Mouse (Mus musculus) lung, embryonic 14.5 days (tissue): ENCODE results near the gene Shank1. TPM values are rescaled to one million over a fixed set of nuclear protein-coding genes. Genes with fewer than 3 reads are reported as not detected.
A peak's percentile ranks its signal among the peaks of the same experiment; 100 is the strongest.
"Not testable (repeated sequence)": the region's sequence is repeated elsewhere in the genome, so short reads cannot be mapped to it uniquely, and the experiment has no call there.

Experiments used
- ATAC-seq: fragments of 200-750 bp; cut with Nextera tagmentation; 2 replicates; pipeline ENCODE4 v1.8.0; 2017; ENCODE audit warnings: mild to moderate bottlenecking, moderate TSS enrichment, moderate library complexity; ENCODE audit not compliant: insufficient read depth
- DNase-seq: peaks from one replicate; pipeline ENCODE4 v3.0.0-alpha.2; 2015
- H3K27ac ChIP-seq: fragments of 300-500 bp; sonication (generic); 2 replicates; pipeline ENCODE4 v1.5.1; 2014; ENCODE audit warnings: low read depth, mild to moderate bottlenecking, moderate library complexity
- H3K27me3 ChIP-seq: fragments of 300-500 bp; sonication (generic); 2 replicates; pipeline ENCODE4 v1.6.1; 2014; ENCODE audit warnings: low read length, control low read depth; ENCODE audit not compliant: insufficient read depth
- H3K36me3 ChIP-seq: fragments of 300-500 bp; sonication (generic); 2 replicates; pipeline ENCODE4 v1.6.1; 2014; ENCODE audit warnings: control low read depth; ENCODE audit not compliant: insufficient read depth
- H3K4me1 ChIP-seq: fragments of 300-500 bp; sonication (generic); 2 replicates; pipeline ENCODE4 v1.6.1; 2014; ENCODE audit warnings: antibody characterized with exemption, control low read depth; ENCODE audit not compliant: insufficient read depth
- H3K4me2 ChIP-seq: fragments of 300-500 bp; sonication (generic); 2 replicates; pipeline ENCODE4 v1.6.1; 2014; ENCODE audit warnings: mild to moderate bottlenecking
- H3K4me3 ChIP-seq: fragments of 300-500 bp; sonication (generic); 2 replicates; pipeline ENCODE4 v1.5.1; 2014; ENCODE audit warnings: low read depth, low read length
- H3K9ac ChIP-seq: fragments of 300-500 bp; sonication (generic); 2 replicates; pipeline ENCODE4 v1.6.1; 2014
- H3K9me3 ChIP-seq: fragments of 300-500 bp; sonication (generic); 2 replicates; pipeline ENCODE4 v1.6.1; 2016; ENCODE audit warnings: low read depth, low read length, control low read depth
- CTCF ChIP-seq: IDR thresholded peaks from 2 replicates; pipeline ENCODE4 v1.5.1; 2016; ENCODE audit warnings: antibody characterized with exemption, low read depth
- WGBS: fragments of 180-500 bp; shearing (Covaris S2); extraction: QIAGEN DNeasy Blood & Tissue Kit; methylation state at CpG from one replicate; pipeline ENCODE4 v1.1.7; 2014; 5-methylcytosine and 5-hydroxymethylcytosine counted together
- polyA plus RNA-seq: library from polyadenylated mRNA; unstranded; fragments of >200 nt; fragmentation: Nextera tagmentation; extraction: Ambion mirVana; gene quantifications from 2 replicates; pipeline ENCODE4 v1.2.1, GENCODE M21; 2014

The Shank1 gene
- polyA plus RNA-seq, 1 experiment from 2014 or later = 1.6 TPM

DNA sequence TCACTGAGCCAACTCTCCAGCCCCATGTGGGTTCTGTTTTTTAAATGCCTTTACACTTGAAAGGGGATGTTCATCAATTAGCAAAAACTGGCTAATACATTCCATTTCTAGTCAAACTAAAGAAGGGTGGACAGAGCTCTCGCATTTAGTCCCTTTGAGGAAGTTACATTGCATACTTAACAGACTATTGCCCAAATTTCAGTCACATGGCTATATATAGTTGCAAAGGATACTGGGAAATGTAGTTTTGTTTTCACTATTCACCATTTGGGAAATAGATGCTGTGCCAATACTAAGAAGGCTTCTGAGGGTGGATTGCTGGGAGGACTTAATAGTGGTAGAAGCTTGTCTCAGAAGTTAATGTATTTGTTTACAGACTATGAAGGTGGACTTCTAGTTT lies 29.1 kb upstream of the Shank1 start:
- Histone ChIP-seq H3K4me3 (no peak overlapping the region), H3K9me3 (no peaks in the 10 kb centered on the region), H3K27me3 (no peaks in the 10 kb centered on the region), H3K36me3 (no peaks in the 10 kb centered on the region), H3K4me2 (no peak overlapping the region), H3K9ac (no peak overlapping the region), H3K27ac (no peak overlapping the region), H3K4me1 (no peaks in the 10 kb centered on the region)
- WGBS = 58% methylated on average over 1 of the region's 1 CpGs
- DNase-seq = no peak
- ATAC-seq = no peak
- TF ChIP-seq CTCF = no peak

DNA sequence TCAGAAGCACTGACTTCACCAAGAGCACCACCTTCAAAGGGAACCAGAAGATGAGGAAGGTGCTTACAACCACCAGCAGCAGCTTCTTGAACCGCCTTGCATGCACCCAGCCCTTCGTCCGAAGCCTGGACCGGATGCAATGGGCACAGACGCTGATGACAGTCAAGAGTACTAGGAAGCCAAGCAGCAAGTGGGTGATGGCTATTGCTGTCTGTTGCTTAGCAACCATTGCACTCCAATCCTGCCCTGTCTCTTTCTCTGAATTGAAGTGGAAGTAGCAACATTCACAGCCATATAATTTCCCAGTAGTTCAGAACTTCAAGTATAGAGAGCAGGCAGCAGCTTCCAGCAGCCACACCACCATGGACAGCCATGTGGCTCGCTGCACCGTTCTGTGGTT lies 28.5 kb upstream of the Shank1 start:
- Histone ChIP-seq H3K9me3 (no peaks in the 10 kb centered on the region), H3K4me1 (no peaks in the 10 kb centered on the region), H3K27me3 (no peaks in the 10 kb centered on the region), H3K36me3 (no peaks in the 10 kb centered on the region), H3K4me3 (no peak overlapping the region), H3K27ac (no peak overlapping the region), H3K4me2 (no peak overlapping the region), H3K9ac (no peak overlapping the region)
- TF ChIP-seq CTCF = no peak
- DNase-seq (no peak), ATAC-seq (no peak)
- 64% methylated on average over 7 of the region's 7 CpGs for WGBS

DNA sequence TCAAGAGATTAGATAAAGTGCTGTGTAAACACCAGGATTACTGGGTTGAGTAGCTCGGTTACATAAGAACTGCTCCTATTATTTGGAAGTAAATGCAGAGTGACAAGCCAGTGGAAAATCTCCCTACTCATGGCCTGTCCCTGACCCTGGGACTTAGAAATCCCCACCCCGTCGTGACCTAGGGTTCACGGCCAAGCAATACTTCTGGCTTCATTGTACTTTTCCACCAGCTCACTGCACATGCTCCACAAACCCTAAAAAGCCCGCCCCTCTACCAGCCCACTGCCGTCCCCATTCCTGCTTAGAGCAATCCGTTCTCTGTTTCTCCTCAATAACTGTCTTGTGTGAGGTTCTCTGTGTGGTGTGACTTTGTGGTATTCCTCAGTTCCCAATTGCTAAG lies 22.3 kb upstream of the Shank1 start:
- H3K27me3 ChIP-seq = no peaks in the 10 kb centered on the region
- 47% methylated on average over 7 of the region's 7 CpGs for WGBS
- H3K4me1 ChIP-seq = no peaks in the 10 kb centered on the region
- H3K4me3 ChIP-seq = no peak overlapping the region
- no peak overlapping the region for H3K27ac ChIP-seq
- no peak for TF ChIP-seq CTCF
- ATAC-seq (no peak), DNase-seq (no peak)
- no peak overlapping the region for H3K9ac ChIP-seq
- H3K4me2 ChIP-seq = no peak overlapping the region
- H3K9me3 ChIP-seq = no peaks in the 10 kb centered on the region
- no peaks in the 10 kb centered on the region for H3K36me3 ChIP-seq

DNA sequence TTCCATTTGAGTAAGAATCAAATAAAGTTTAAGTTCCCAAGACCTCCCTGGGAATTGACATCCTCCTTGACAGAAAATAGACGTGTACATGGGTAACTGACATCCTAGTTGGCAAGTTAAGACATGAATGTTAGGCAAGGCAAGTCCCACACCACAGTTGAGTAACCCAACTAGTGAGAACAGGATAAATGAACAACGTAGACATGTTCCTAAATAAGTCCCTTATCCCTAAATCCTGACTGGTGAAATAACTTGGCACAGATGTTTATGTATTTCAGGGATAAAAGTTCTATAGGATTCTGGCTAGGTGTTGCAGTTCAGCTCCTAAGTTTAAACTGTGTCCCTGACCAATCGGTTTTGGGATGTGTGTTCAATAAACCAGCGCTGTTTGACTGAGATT lies 19.1 kb upstream of the Shank1 start:
- Histone ChIP-seq H3K27me3 (no peaks in the 10 kb centered on the region), H3K36me3 (no peaks in the 10 kb centered on the region), H3K9me3 (no peaks in the 10 kb centered on the region), H3K4me2 (no peak overlapping the region), H3K27ac (no peak overlapping the region), H3K4me3 (no peak overlapping the region), H3K4me1 (no peaks in the 10 kb centered on the region), H3K9ac (no peak overlapping the region)
- no peak for ATAC-seq
- 77% methylated on average over 4 of the region's 4 CpGs for WGBS
- no peak for TF ChIP-seq CTCF
- DNase-seq = no peak

DNA sequence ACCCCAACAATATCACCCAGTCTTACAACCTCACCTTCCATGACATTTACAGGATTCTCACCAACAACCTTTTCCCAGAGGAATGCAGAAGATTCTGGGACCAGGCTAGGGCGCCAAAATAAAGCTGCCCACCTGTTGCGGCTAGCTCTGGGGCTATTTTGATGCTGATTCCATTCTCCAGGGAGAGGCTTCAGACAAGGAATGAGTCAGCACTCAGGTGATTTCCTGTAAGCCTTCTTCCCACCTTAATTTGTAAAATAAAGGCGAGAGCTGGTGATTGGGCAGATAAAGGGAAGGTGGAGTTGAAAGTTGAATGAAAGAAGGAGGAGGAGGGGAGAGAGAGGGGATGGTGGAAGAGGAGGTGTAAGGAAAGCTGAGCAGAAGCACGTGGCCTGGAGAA lies 18.6 kb upstream of the Shank1 start:
- Histone ChIP-seq H3K27me3 (no peaks in the 10 kb centered on the region), H3K9me3 (no peaks in the 10 kb centered on the region), H3K36me3 (no peaks in the 10 kb centered on the region), H3K27ac (no peak overlapping the region), H3K4me2 (no peak overlapping the region), H3K9ac (no peak overlapping the region), H3K4me1 (no peaks in the 10 kb centered on the region), H3K4me3 (no peak overlapping the region)
- DNase-seq = no peak
- TF ChIP-seq CTCF = no peak
- no peak for ATAC-seq
- WGBS = 48% methylated on average over 4 of the region's 4 CpGs

DNA sequence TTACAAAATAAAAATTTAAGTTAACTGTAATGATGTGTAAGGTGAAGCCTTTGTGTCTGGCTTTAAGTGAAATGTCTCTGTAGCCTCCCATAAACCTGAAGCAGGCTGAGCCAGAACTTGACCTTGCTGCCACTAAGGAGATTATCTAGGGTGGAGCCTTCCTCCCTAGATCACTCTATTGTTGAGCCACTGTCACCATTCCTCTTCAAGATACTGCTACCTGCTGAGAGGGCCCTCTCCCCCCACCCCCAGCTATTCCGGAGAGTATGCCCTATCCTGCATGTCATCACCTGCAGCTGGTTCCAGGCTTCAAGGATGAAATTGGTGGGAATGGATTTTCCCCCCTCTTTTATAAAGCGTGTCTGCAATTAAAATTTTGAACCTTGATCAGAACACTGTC lies 12.6 kb upstream of the Shank1 start:
- H3K9ac ChIP-seq, H3K9me3 ChIP-seq, ATAC-seq, H3K27ac ChIP-seq, DNase-seq, H3K27me3 ChIP-seq, H3K4me1 ChIP-seq, H3K36me3 ChIP-seq, H3K4me3 ChIP-seq, H3K4me2 ChIP-seq: not testable (repeated sequence)
- 71% methylated on average over 2 of the region's 2 CpGs for WGBS

DNA sequence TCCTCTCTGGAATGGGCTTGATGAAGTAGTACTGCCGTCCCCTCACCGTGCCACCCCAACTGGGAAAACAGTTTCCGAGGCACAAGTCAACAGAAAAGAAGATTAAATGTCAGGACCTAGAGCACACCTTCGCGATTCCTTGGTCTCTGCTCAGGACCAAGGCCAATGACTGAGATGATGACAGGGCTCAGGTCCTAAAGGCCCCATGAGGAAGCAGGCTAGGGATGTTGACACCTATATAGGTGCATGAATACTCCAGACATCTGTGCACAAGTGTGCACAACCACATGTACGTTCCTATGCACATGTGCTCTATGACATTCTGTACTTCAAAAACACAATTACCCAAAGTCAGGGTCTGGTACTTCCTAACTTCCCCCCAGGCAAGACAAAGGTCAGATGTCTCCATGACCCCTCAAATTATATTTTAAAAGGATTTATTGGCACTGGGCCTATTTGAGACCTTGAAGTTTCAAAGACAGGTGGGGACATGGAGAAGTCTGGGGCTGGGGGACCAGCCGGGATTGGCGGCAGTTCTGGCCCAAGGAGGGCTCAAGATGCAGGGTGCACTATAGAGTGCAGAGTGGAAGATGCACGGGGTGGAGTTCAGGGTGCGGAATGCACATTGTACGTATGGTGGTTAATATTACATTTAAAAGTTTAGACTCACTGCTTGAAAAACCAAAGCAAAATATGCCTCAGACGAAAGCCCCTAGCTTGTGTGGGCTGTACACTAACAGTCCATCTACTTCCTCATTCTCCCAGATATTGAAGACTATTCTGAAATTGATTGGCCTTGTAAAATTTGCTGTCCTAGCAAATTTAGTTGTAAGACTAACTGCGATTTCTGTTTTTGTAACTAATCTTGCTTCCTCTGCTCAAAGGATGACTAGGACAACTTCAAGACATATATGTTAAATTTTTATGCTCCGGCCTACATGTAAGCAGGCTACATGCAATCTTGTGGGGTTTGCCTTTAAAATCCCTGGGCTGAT lies 6.4 kb upstream of the Shank1 start:
- ATAC-seq (no peak), DNase-seq (peak; percentile 9)
- Histone ChIP-seq H3K4me3 (peak overlapping the region; percentile 72), H3K27ac (peak overlapping the region; percentile 90), H3K36me3 (no peaks in the 10 kb centered on the region), H3K4me1 (peaks cover 10% of the 10 kb centered on the region; the same call in 1 of the 2 replicates), H3K4me2 (peak overlapping the region; percentile 88), H3K9ac (peak overlapping the region; percentile 91), H3K9me3 (no peaks in the 10 kb centered on the region), H3K27me3 (no peaks in the 10 kb centered on the region)
- TF ChIP-seq CTCF = no peak
- WGBS = 79% methylated on average over 14 of the region's 14 CpGs
